In the genomic region with DNA sequence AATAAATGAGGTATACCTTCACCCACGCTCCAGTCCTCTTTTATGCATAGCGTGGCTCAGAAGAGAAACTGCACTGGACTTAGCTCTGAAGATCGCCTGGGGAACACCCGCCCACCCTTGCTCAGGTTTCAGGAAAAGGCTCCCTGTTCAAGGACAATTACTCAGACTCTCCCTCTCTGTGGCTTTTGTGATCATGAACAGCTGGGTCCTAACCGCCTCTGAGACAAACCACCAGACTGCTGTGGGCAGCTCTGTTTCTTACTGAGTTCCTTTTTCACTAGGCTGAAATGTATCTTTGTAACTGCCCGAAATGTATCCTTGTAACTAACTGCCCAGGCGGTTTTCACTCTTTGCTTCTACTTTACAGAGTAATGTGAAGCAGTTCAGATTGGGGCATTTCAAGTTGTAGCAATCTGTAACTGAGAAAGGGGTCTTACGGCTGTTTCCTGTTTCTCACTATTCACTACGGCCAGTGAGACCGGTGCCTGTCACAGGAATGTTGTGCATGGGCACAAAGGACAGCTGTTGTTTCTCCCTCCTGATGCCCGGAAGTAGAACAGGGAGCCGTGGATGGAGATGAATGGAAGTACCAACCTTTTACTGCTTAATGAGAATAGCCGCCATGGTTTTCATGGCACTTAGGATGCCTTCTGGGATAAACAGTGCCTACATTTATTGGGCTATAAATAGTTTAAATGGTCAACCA, we compare ENCODE assay signal across 8 mouse cellular contexts. TPM values are rescaled to one million over a fixed set of nuclear protein-coding genes. Genes with fewer than 3 reads are reported as not detected.
DNase-seq lines count a peak whose midpoint lies in the region; ATAC-seq and TF ChIP-seq lines count a peak whose summit lies in the region.

No protein-coding gene starts in this region.

- no peak for DNase-seq in forebrain, embryonic 11.5 days (ENCODE audit: low spot score)
- no peak for DNase-seq in lung, adult 2 months
- DNase-seq in natural killer cell, adult 2 months (ENCODE audit: low spot score in 2 of 2), result no peak

- H3K9ac ChIP-seq in forebrain, embryonic 11.5 days (ENCODE audit: low read length), result no peak overlapping the region
- H3K9ac ChIP-seq in forebrain, embryonic 15.5 days (replicated peaks), result no peak overlapping the region
- H3K9ac ChIP-seq in lung, embryonic 15.5 days, result 0 out of 2 replicates have a peak overlapping the region, but pooled peaks have one; percentile 16

- no peaks in the 10 kb centered on the region for H3K4me1 ChIP-seq in forebrain, embryonic 11.5 days (replicated peaks; ENCODE audit: control insufficient read depth, insufficient read depth, low read length)
- H3K4me1 ChIP-seq in forebrain, embryonic 15.5 days, result no peaks in the 10 kb centered on the region
- peaks cover 19% of the 10 kb centered on the region; the same call in 1 of the 2 replicates for H3K4me1 ChIP-seq in lung, embryonic 15.5 days
- peaks cover 3% of the 10 kb centered on the region; the same call in 1 of the 2 replicates for H3K4me1 ChIP-seq in lung, adult 2 months (ENCODE audit: control insufficient read depth, insufficient read depth, low read length)

- no peak for TF ChIP-seq CTCF in lung, adult 2 months (IDR thresholded peaks at IDR 0.05; ENCODE audit: insufficient read depth, low read length)

- H3K4me2 ChIP-seq in forebrain, embryonic 11.5 days (ENCODE audit: low read depth, low read length, severe bottlenecking), result no peak overlapping the region
- H3K4me2 ChIP-seq in forebrain, embryonic 15.5 days (replicated peaks), result no peak overlapping the region
- no peak overlapping the region for H3K4me2 ChIP-seq in lung, embryonic 15.5 days
- H3K4me2 ChIP-seq in myocyte (ENCODE audit: low read depth), result peak overlapping the region; percentile 87

- H3ac ChIP-seq in myocyte (ENCODE audit: control insufficient read depth, insufficient read length), result no peak overlapping the region

- no peaks in the 10 kb centered on the region for H3K9me3 ChIP-seq in forebrain, embryonic 11.5 days (ENCODE audit: control insufficient read depth, low read length)
- H3K9me3 ChIP-seq in forebrain, embryonic 15.5 days, result no peaks in the 10 kb centered on the region
- no peaks in the 10 kb centered on the region; the same call in 1 of the 2 replicates for H3K9me3 ChIP-seq in lung, embryonic 15.5 days

- TF ChIP-seq POLR2A in lung, adult 2 months (IDR thresholded peaks at IDR 0.05; ENCODE audit: borderline replicate concordance, extremely low read depth, low read depth, low read length), result no peak
- TF ChIP-seq POLR2A in myocyte (IDR thresholded peaks at IDR 0.05; ENCODE audit: insufficient read length, low read depth), result no peak

- H3K27me3 ChIP-seq in forebrain, embryonic 11.5 days (ENCODE audit: control insufficient read depth, insufficient read depth, low read length), result no peaks in the 10 kb centered on the region
- H3K27me3 ChIP-seq in forebrain, embryonic 15.5 days, result no peaks in the 10 kb centered on the region
- no peaks in the 10 kb centered on the region for H3K27me3 ChIP-seq in lung, embryonic 15.5 days
- H3K27me3 ChIP-seq in myocyte (ENCODE audit: control insufficient read depth, insufficient read depth, insufficient read length), result no peaks in the 10 kb centered on the region

- ATAC-seq in forebrain, embryonic 11.5 days (replicated peaks; ENCODE audit: low FRiP score), result no peak
- ATAC-seq in forebrain, embryonic 15.5 days (replicated peaks), result no peak
- peak; percentile 40; the same call in 1 of the 2 replicates for ATAC-seq in lung, embryonic 15.5 days (ENCODE audit: borderline replicate concordance, extremely low read depth, low FRiP score, low TSS enrichment)
- peak; percentile 87 to 93 for ATAC-seq in hematopoietic stem cell, adult 5-6 weeks (replicated peaks in 1 of 2; ENCODE audit: insufficient read depth in 1 of 2, low FRiP score in 2 of 2, low TSS enrichment in 1 of 2, low read depth in 1 of 2, poor library complexity in 2 of 2, severe bottlenecking in 2 of 2)
- no peak for ATAC-seq in monocyte, adult 5-6 weeks (replicated peaks; ENCODE audit: insufficient number of reproducible peaks, low FRiP score, low TSS enrichment, poor library complexity, severe bottlenecking)

- 0 out of 2 replicates have a peak overlapping the region, but pooled peaks have one; percentile 12 for H3K27ac ChIP-seq in forebrain, embryonic 11.5 days (ENCODE audit: low read depth, low read length)
- H3K27ac ChIP-seq in forebrain, embryonic 15.5 days (replicated peaks), result no peak overlapping the region
- H3K27ac ChIP-seq in lung, embryonic 15.5 days, result peak overlapping the region; percentile 64

- no peaks in the 10 kb centered on the region for H3K36me3 ChIP-seq in forebrain, embryonic 11.5 days (ENCODE audit: control insufficient read depth, insufficient read depth, low read length)
- H3K36me3 ChIP-seq in forebrain, embryonic 15.5 days, result no peaks in the 10 kb centered on the region
- H3K36me3 ChIP-seq in lung, embryonic 15.5 days, result peaks cover 11% of the 10 kb centered on the region; the same call in 1 of the 2 replicates
- peaks cover 17% of the 10 kb centered on the region for H3K36me3 ChIP-seq in myocyte (ENCODE audit: control insufficient read depth, insufficient read depth)

- WGBS in forebrain, embryonic 11.5 days, result 72% methylated on average over 13 of the region's 13 CpGs
- WGBS in forebrain, embryonic 15.5 days, result 60% methylated on average over 13 of the region's 13 CpGs
- WGBS in lung, embryonic 15.5 days, result 51% methylated on average over 13 of the region's 13 CpGs
- 43% methylated on average over 13 of the region's 13 CpGs for WGBS in lung, adult 2 months

- H3K4me3 ChIP-seq in forebrain, embryonic 11.5 days (ENCODE audit: low read depth, low read length), result no peak overlapping the region
- no peak overlapping the region for H3K4me3 ChIP-seq in forebrain, embryonic 15.5 days
- no peak overlapping the region for H3K4me3 ChIP-seq in lung, embryonic 15.5 days
- H3K4me3 ChIP-seq in lung, adult 2 months (replicated peaks; ENCODE audit: extremely low read depth, low read depth, low read length), result no peak overlapping the region
- H3K4me3 ChIP-seq in myocyte, result no peak overlapping the region

- peaks cover 76% of the 10 kb centered on the region for H3K79me2 ChIP-seq in myocyte (ENCODE audit: control insufficient read depth, insufficient read depth)

TF ChIP-seq in myocyte, 11 proteins besides CTCF, POLR2A, EP300 and RAD21:
- TF ChIP-seq POLR2AphosphoS2 (IDR thresholded peaks at IDR 0.05; ENCODE audit: insufficient read length, low read depth) (no peak), SRF (IDR thresholded peaks at IDR 0.05; ENCODE audit: control insufficient read depth, insufficient read length, low read depth) (no peak), MYOG (IDR thresholded peaks at IDR 0.05; ENCODE audit: control insufficient read depth in 1 of 3, insufficient read depth in 1 of 3, insufficient read length in 2 of 3, low read depth in 2 of 3) (peak in 2 of 3 experiments; percentile 61 to 68), TCF12 (IDR thresholded peaks at IDR 0.05; ENCODE audit: insufficient read depth, poor library complexity, severe bottlenecking) (peak; percentile 64), MYOD1 (IDR thresholded peaks at IDR 0.05; ENCODE audit: control insufficient read depth in 1 of 3, insufficient read length in 2 of 3, low read depth in 2 of 3) (peak; percentile 35 to 84 (median 76)), E2F4 (IDR thresholded peaks at IDR 0.05; ENCODE audit: insufficient read depth) (no peak), USF1 (IDR thresholded peaks at IDR 0.05; ENCODE audit: low read depth) (no peak), MAX (IDR thresholded peaks at IDR 0.05; ENCODE audit: low read depth) (no peak), TCF3 (IDR thresholded peaks at IDR 0.05; ENCODE audit: insufficient read length, low read depth) (peak; percentile 9), CEBPB (IDR thresholded peaks at IDR 0.05; ENCODE audit: insufficient read depth, poor library complexity, severe bottlenecking) (0 out of 2 replicates have a peak, but pooled peaks have one; percentile 10)

RNA-seq across cellular contexts. Expression of a gene that starts 59.3 kb away (rescaled TPM):
- 24.2 and 24.7 TPM in 2 replicates for polyA plus RNA-seq in forebrain, embryonic 11.5 days (2014; fragmentation: Nextera tagmentation; extraction: Ambion mirVana)
- 14.7 and 15.5 TPM in 2 replicates for polyA plus RNA-seq in forebrain, embryonic 15.5 days (2015; fragmentation: Nextera tagmentation; extraction: Ambion mirVana)
- 53.7 and 56.7 TPM in 2 replicates for polyA plus RNA-seq in lung, embryonic 15.5 days (2015; fragmentation: Nextera tagmentation; extraction: Ambion mirVana)
- polyA plus RNA-seq in lung, adult 2 months (2012; rRNA removed), result 9.4 and 9.9 TPM in 2 replicates
- 8.1 and 10.6 TPM in 2 replicates for total RNA-seq in hematopoietic stem cell, adult 5-6 weeks (2017)
- 35.7 TPM for polyA plus RNA-seq in myocyte (2012; fragmentation: generic; extraction: Trizol)
- not detected in 3 replicates for total RNA-seq in monocyte, adult 5-6 weeks (2017)

Comparison
In these comparisons a context has a peak if more than half of its experiments do, and no peak if none do; other contexts are left out.
1. ATAC-seq: peak in lung, embryonic 15.5 days (single experiment) and hematopoietic stem cell, adult 5-6 weeks (2 of 2); none in forebrain, embryonic 11.5 days (single experiment), forebrain, embryonic 15.5 days (single experiment) and monocyte, adult 5-6 weeks (single experiment).